Mouse (Mus musculus): ENCODE data around the gene Nkx1-2. TPM values are rescaled to one million over a fixed set of nuclear protein-coding genes. Genes with fewer than 3 reads are reported as not detected.
A peak's percentile ranks its signal among the peaks of the same experiment; 100 is the strongest.

Gene Nkx1-2
- total RNA-seq, 2 experiments from 2014 or later: not detected

DNA sequence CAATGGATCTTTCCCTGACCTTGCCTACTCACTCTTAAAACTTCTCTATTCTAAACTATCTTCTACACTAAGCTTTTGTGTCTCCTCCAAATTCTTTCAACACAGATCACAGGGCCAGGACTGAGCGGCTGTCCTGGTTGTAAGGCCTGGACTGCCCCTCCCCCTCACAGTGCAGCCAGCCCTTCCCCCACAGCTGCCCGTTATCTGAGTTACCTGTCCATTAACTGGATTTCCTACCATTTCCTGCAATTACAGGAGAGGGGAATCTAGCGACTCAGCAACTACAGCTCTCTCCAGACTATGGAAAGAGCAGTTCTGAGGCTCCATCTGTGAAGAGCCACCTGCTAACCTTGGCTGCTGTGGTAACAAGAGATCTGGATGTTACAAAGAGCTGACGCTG lies 43.5 kb downstream of the Nkx1-2 start:
- TF ChIP-seq CTCF (IDR thresholded peaks at IDR 0.05): no peak
- DNase-seq (ENCODE audit: extremely low spot score in 1 of 2, low spot score in 2 of 2): no peak
- no peak overlapping the region for H3K4me3 ChIP-seq
- intact Hi-C loops (cut with DNase I): no loop called here
- H3K27ac ChIP-seq: no peak overlapping the region

DNA sequence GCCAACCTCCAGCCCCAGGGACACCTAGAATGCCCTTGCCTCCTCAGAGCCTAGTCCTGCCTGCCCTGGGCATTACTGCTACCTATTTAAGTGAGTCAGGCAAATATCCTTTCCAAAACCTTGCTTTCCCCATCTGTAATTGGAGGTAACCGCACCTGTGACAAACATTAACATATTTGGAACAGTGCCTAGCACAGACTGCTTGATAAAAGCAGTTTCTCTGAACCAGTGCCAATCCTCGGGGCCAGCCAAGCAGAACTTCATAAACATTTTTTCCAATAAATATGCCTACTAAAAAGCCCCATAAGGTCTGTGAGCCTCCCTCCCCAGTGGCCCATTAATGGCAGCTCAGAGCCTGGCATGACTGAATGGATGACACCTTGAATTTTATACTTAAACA lies 45.3 kb downstream of the Nkx1-2 start:
- H3K27ac ChIP-seq: no peak overlapping the region
- no peak overlapping the region for H3K4me3 ChIP-seq
- no peak for TF ChIP-seq CTCF (IDR thresholded peaks at IDR 0.05)
- DNase-seq (ENCODE audit: extremely low spot score in 1 of 2, low spot score in 2 of 2): no peak
- intact Hi-C loops (cut with DNase I): loop anchor here (5.0 kb wide), 1 partner anchor 237 kb away; the partner anchor contains the start of gene Chst15

DNA sequence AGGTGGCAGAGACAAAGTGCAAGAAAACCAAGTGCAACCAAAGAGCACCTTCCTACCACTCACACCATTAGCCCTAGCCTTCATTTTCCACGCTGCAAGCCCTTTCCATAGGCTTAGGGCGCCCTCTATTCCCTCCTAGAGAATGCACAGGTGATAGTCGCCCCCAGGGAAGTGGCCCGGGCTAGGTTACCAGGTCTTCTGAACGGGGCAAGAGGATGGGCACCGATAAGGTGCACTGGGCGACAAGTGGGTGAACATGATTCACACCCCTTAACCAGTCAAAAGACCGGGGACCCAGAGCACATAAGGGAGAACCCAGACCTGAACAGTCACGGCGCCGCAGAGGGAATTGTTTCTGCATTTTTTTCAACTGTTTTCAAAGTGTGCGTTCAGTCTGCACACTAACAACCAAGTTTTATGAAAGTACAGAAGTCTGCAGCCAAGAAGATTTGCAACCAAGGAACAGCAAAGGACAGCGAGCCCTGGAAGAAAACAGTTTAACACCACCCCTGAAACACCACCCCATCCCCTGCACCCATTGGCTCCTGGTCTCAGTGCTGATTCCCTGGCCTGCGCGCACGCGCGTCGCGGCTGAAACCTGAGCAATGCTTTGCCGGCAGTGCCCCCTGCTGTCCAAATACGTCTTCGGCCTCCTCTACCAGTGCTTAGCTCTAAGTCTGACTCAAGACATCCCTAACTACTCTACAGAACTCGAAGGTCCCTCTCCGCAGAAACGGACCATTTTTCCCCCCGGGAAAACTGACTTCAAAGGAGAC lies 47.9 kb downstream of the Nkx1-2 start:
- peak; percentile 83 for TF ChIP-seq CTCF (IDR thresholded peaks at IDR 0.05)
- Histone ChIP-seq H3K4me3 (peak overlapping the region; percentile 53), H3K27ac (peak overlapping the region; percentile 84)
- intact Hi-C loops (cut with DNase I): loop anchor here (1.0 to 5.0 kb wide), 4 partner anchors 77 to 652 kb away; partner anchors contain the start of gene Chst15
- DNase-seq (ENCODE audit: extremely low spot score in 1 of 2, low spot score in 2 of 2): peak; percentile 95 to 98

DNA sequence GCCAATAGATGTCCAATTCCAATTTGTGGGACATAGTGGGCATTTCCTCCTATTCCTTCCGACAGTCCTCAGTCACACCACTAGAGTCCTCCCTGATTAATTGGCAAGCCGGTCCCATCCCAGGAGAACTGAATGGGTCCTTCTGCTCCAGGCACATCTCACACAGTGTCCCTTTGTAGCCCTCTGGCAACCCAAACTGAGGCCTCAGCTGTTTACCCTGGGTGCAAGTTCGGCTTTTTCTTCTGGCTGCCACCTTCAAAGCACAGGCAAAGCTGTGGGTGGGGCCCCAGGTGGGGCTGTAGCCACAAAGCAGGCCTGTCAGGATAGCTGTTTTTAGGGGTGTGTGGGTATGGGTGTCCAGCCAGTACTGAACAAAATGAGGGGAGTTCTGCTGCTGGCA lies 52.3 kb downstream of the Nkx1-2 start:
- DNase-seq (ENCODE audit: extremely low spot score in 1 of 2, low spot score in 2 of 2): no peak
- TF ChIP-seq CTCF (IDR thresholded peaks at IDR 0.05): no peak
- no peak overlapping the region for H3K27ac ChIP-seq
- H3K4me3 ChIP-seq: no peak overlapping the region
- intact Hi-C loops (cut with DNase I): no loop called here

Other genes with a start within 250 kb of the Nkx1-2 start
- gene Oat, start 23.2 kb downstream of the Nkx1-2 start, total RNA-seq (2021): 10 to 100 TPM; 83.8 to 83.9 TPM
- gene Lhpp, start 11.0 kb upstream of the Nkx1-2 start, total RNA-seq (2021): 10 to 100 TPM; 15.5 to 16.3 TPM
- 10 to 100 TPM; 57.1 to 75.2 TPM for gene Fam53b, start 214.2 kb upstream of the Nkx1-2 start, total RNA-seq (2021)

Measured in left cerebral cortex, adult 2 months (tissue).